Mouse (Mus musculus) kidney, adult 2 months (tissue): ENCODE measurements at regions not wholly inside any gene's neighbourhood (a gene's known extent, or its start where the extent isn't known, plus 50 kb on each side); places are given as distances from the start of the nearest gene placed in this dataset.

ENCODE experiments used
- CTCF ChIP-seq: fragments of 200-500 bp; conservative IDR thresholded peaks from 2 replicates; pipeline ENCODE4 v1.5.1; 2011; ENCODE audit warnings: low read depth, mild to moderate bottlenecking, control low read depth, low read length, moderate library complexity, mixed read lengths; ENCODE audit not compliant: insufficient read depth, insufficient read length
- POLR2A ChIP-seq: fragments of 200-500 bp; IDR thresholded peaks from one replicate; pipeline ENCODE4 v1.6.1; 2011; ENCODE audit warnings: low read depth, low read length, control low read depth

DNA sequence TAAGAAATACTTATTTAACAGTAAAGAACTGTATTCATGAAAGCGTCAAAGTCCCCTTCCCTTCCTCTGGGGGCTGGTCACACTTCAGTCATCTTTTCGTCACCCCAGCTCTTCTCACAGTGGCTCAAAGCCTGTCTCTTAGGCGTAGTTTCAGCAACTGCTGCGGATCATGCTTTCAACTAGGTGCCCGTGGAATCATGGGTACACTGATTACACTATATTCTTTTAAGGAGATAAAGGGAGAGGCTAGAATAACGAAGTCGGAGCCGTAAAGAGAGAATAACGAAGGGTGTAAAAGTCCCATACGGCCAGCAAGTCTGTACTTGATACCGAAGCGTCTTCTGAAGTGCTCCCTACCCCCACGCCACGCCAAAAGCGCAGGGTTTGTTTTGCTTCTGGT lies 368.7 kb downstream of the Etnk1 start:
- TF ChIP-seq CTCF (no peak), POLR2A (no peak)
